Mouse (Mus musculus) lung, postnatal 0 days (tissue): ENCODE measurements around the gene Ism2.

Experiments used
- CTCF ChIP-seq: IDR thresholded peaks from 2 replicates; pipeline ENCODE4 v1.5.1; 2016; ENCODE audit warnings: antibody characterized with exemption, mild to moderate bottlenecking
- EP300 ChIP-seq: IDR thresholded peaks from 2 replicates; pipeline ENCODE4 v1.6.1; 2016; ENCODE audit warnings: antibody characterized with exemption, mild to moderate bottlenecking, control low read depth

GRCm38 (mm10) chr12:87253878-87254277, 45.6 kb downstream of the Ism2 start:
- TF ChIP-seq CTCF (no peak), EP300 (no peak)
